Mouse (Mus musculus) forebrain, embryonic 16.5 days (tissue): ENCODE results near the gene Cemip. TPM values are rescaled to one million over a fixed set of nuclear protein-coding genes. Genes with fewer than 3 reads are reported as not detected.

Source experiments
- ATAC-seq: fragments of 200-750 bp; cut with Nextera tagmentation; 2 replicates; pipeline ENCODE4 v1.8.0; 2017; ENCODE audit warnings: mild to moderate bottlenecking, moderate library complexity
- H3K27ac ChIP-seq: fragments of 300-500 bp; sonication (generic); 2 replicates; pipeline ENCODE4 v1.5.1; 2014; ENCODE audit warnings: low read length, control low read depth
- H3K27me3 ChIP-seq: fragments of 300-500 bp; sonication (generic); replicated peaks from 2 replicates; pipeline ENCODE4 v1.6.1; 2014; ENCODE audit warnings: low read length; ENCODE audit not compliant: control insufficient read depth, insufficient read depth
- H3K36me3 ChIP-seq: fragments of 300-500 bp; sonication (generic); 2 replicates; pipeline ENCODE4 v1.6.1; 2014; ENCODE audit not compliant: control insufficient read depth, insufficient read depth
- H3K4me1 ChIP-seq: fragments of 300-500 bp; sonication (generic); replicated peaks from 2 replicates; pipeline ENCODE4 v1.6.1; 2014; ENCODE audit warnings: low read length; ENCODE audit not compliant: control insufficient read depth, insufficient read depth
- H3K4me2 ChIP-seq: fragments of 300-500 bp; sonication (generic); 2 replicates; pipeline ENCODE4 v1.6.1; 2014; ENCODE audit warnings: mild to moderate bottlenecking, low read length, control low read depth
- H3K4me3 ChIP-seq: fragments of 300-500 bp; sonication (generic); replicated peaks from 2 replicates; pipeline ENCODE4 v1.5.1; 2014; ENCODE audit warnings: mild to moderate bottlenecking, low read length, control low read depth
- H3K9ac ChIP-seq: fragments of 300-500 bp; sonication (generic); replicated peaks from 2 replicates; pipeline ENCODE4 v1.6.1; 2014; ENCODE audit warnings: low read depth, low read length, control low read depth
- H3K9me3 ChIP-seq: fragments of 300-500 bp; sonication (generic); 2 replicates; pipeline ENCODE4 v1.6.1; 2016; ENCODE audit warnings: low read length; ENCODE audit not compliant: control insufficient read depth
- WGBS: fragments of 180-500 bp; shearing (Covaris S2); extraction: QIAGEN DNeasy Blood & Tissue Kit; methylation state at CpG from one replicate; pipeline ENCODE4 v1.1.7; 2014; 5-methylcytosine and 5-hydroxymethylcytosine counted together
- polyA plus RNA-seq: library from polyadenylated mRNA; unstranded; fragments of >200 nt; fragmentation: Nextera tagmentation; extraction: Ambion mirVana; gene quantifications from 2 replicates; pipeline ENCODE4 v1.2.1, GENCODE M21; 2015

The Cemip gene
- polyA plus RNA-seq, 1 experiment from 2014 or later, result 0.60 TPM

- 22% methylated on average over 3 of the region's 3 CpGs for WGBS
- H3K27ac ChIP-seq, result no peak overlapping the region
- H3K4me3 ChIP-seq, result no peak overlapping the region
- H3K4me2 ChIP-seq, result no peak overlapping the region
- peak; percentile 72 for ATAC-seq
- H3K9ac ChIP-seq, result no peak overlapping the region
- no peaks in the 10 kb centered on the region for H3K27me3 ChIP-seq
- no peaks in the 10 kb centered on the region for H3K9me3 ChIP-seq
- H3K4me1 ChIP-seq, result no peaks in the 10 kb centered on the region
- no peaks in the 10 kb centered on the region for H3K36me3 ChIP-seq
These were observed 164.7 kb downstream of the Cemip start for GRCm38 (mm10) chr7:83921637-83922036.

GRCm38 (mm10) chr7:83920241-83920640 is 166.1 kb downstream of the Cemip start:
- ATAC-seq, result no peak
- Histone ChIP-seq H3K4me2 (no peak overlapping the region), H3K27ac (no peak overlapping the region), H3K9me3 (no peaks in the 10 kb centered on the region), H3K27me3 (no peaks in the 10 kb centered on the region), H3K4me3 (no peak overlapping the region), H3K36me3 (no peaks in the 10 kb centered on the region), H3K9ac (no peak overlapping the region), H3K4me1 (no peaks in the 10 kb centered on the region)
- 72% methylated on average over 4 of the region's 4 CpGs for WGBS

- WGBS, result 0% methylated on average over 3 of the region's 3 CpGs
- ATAC-seq, result peak; percentile 77; the same call in 1 of the 2 replicates
These were observed 171.7 kb downstream of the Cemip start for GRCm38 (mm10) chr7:83914566-83914965.

DNA sequence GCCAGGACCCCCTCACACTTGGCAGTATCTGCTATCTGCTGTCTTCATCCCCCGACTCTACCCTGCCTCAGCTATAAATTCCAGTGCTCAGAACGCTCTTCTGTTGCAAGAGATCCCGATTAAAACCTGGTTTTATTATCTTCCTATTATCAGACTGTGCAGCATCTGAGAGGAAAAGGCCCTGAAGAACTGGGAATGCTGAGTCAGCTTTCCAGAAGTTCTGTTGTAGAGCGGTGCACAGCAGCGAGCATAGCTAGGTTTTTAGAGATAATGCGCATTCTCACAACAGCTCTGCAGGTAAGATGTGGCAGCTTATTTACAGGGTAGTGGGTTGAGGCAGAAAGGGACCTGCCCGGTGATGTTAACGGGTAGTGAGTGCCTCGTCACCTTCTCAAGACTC is 172.3 kb downstream of the Cemip start:
- ATAC-seq, result no peak
- no peak overlapping the region for H3K27ac ChIP-seq
- H3K9ac ChIP-seq, result no peak overlapping the region
- H3K9me3 ChIP-seq, result no peaks in the 10 kb centered on the region
- no peaks in the 10 kb centered on the region for H3K4me1 ChIP-seq
- no peaks in the 10 kb centered on the region for H3K36me3 ChIP-seq
- H3K27me3 ChIP-seq, result no peaks in the 10 kb centered on the region
- WGBS, result 78% methylated on average over 9 of the region's 9 CpGs
- no peak overlapping the region for H3K4me3 ChIP-seq
- H3K4me2 ChIP-seq, result no peak overlapping the region

More at GRCm38 (mm10) chr7:83914566-83914965, 171.7 kb downstream of the Cemip start:
- no peaks in the 10 kb centered on the region for H3K36me3 ChIP-seq
- H3K4me1 ChIP-seq, result no peaks in the 10 kb centered on the region
- no peaks in the 10 kb centered on the region for H3K27me3 ChIP-seq
- no peak overlapping the region for H3K4me3 ChIP-seq
- H3K27ac ChIP-seq, result no peak overlapping the region
- H3K4me2 ChIP-seq, result no peak overlapping the region
- no peaks in the 10 kb centered on the region for H3K9me3 ChIP-seq
- no peak overlapping the region for H3K9ac ChIP-seq

DNA sequence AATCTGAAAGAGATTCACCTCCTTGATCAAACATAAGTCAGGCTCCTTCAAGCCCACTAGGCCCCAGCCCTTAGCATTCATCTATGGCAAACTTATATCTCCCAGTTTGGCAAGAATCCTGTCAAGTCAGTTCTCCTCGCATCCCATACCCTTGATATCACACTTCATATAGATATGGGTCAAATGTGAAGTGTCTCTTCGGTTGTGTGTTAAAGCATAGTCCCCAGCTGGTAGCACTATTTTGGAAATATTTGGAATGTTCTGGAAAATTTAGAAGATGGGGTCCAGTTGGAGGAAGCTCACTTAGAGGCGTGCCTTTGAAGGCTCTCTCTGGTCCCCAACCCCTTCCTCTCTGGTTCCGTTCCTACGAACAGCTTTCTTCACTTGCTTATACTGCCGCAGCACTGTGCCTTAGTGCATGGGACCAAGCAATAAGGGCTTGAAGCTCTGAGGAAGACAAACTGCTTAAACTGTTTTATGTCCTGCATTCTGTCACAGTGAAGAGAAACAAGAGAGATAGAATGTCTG is 172.8 kb downstream of the Cemip start:
- Histone ChIP-seq H3K4me3 (no peak overlapping the region), H3K36me3 (no peaks in the 10 kb centered on the region), H3K27ac (no peak overlapping the region), H3K4me1 (no peaks in the 10 kb centered on the region), H3K9ac (no peak overlapping the region), H3K9me3 (no peaks in the 10 kb centered on the region), H3K27me3 (no peaks in the 10 kb centered on the region), H3K4me2 (no peak overlapping the region)
- WGBS, result 92% methylated on average over 6 of the region's 6 CpGs
- ATAC-seq, result no peak

DNA sequence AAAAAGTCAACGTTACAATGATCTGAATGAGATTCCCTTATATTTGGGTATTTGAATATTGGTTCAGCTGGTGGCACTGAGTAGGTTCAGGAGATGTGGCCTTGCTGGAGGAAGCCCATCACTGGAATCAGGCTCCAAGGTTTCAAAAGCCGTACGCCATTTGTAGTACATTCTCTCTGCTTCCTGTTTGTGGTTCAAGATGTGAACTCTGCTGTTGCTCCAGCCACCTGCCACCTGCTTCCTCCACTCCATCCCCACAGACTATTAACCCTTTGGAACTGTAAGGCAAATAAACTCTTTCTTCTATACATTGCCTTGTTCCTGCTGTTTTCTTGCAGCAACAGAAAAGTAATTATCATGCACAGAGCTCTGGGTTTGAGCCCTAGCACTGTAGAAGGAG is 174.4 kb downstream of the Cemip start:
- no peak overlapping the region for H3K4me3 ChIP-seq
- H3K36me3 ChIP-seq, result no peaks in the 10 kb centered on the region
- H3K9ac ChIP-seq, result no peak overlapping the region
- no peaks in the 10 kb centered on the region for H3K9me3 ChIP-seq
- no peaks in the 10 kb centered on the region for H3K27me3 ChIP-seq
- WGBS, result 87% methylated on average over 3 of the region's 3 CpGs
- H3K4me1 ChIP-seq, result no peaks in the 10 kb centered on the region
- H3K27ac ChIP-seq, result no peak overlapping the region
- no peak overlapping the region for H3K4me2 ChIP-seq
- ATAC-seq, result no peak

DNA sequence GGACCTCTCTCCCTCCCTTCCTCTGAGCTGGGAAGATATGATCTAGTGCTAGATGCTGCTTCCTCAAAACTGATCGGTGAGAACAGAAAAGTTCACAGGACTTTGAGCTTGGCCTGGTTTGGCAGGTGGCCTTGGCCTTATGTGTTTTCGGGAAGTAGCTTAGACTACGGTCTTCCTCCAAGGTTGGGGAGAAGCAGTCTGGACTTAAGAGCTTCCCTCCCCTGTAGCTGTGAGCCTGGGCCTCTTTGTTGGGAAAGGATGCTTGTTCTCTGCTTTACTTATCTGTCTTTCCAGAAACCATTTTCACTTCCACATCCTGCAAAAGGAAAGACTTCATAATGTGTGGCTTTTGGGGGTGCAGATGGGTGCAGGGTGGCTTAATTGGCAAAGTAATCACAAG is 181.5 kb downstream of the Cemip start:
- WGBS, result 92% methylated on average over 3 of the region's 3 CpGs

DNA sequence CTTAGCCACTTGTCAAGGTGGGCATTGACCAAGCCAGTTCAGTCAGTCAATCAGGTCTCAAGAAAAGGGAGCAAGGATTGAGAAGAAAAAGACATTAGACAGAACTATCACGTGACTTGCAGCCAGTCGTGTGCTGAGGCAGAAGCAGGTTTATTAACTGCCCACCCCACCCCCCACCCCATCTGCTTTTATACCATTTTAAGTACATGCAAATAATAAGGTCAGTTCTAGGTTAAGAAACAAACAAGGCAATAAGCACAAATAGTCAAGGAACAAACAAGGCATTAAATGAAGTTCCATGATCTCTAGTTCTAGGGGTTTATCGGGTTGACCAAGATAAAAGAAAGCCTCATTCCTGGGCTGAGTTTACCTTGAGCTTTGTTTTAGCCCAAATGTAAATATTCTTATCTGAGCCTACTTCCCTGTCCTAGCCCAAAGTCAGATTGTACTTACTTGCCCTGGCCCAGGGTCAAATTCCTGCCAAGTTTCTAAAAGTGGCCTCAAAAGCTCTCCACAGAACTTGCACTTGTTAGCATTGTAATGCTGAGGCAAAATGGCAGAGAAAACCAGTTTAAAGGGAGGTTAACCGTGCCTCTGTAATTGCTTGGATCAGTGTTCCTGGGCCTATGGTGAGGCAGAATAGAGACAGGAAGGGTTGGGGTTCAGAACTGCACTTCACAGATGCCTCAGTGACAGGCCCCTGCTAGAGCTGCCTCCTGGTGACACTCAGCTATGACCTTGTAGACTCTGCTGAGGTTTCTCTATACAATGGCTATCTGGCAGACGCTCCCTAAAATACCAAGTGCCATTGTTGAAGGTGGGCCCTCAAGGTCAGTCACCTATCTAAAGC is 183.8 kb downstream of the Cemip start:
- no peak overlapping the region for H3K9ac ChIP-seq
- H3K4me3 ChIP-seq, result no peak overlapping the region
- H3K27ac ChIP-seq, result no peak overlapping the region
- H3K36me3 ChIP-seq, result peaks cover 7% of the 10 kb centered on the region; the same call in 1 of the 2 replicates
- 75% methylated on average over 5 of the region's 5 CpGs for whole genome bisulfite sequencing
- no peaks in the 10 kb centered on the region for H3K9me3 ChIP-seq
- H3K4me1 ChIP-seq, result no peaks in the 10 kb centered on the region
- no peak for ATAC-seq
- no peaks in the 10 kb centered on the region for H3K27me3 ChIP-seq
- H3K4me2 ChIP-seq, result no peak overlapping the region

More for the DNA sequence above, 181.5 kb downstream of the Cemip start:
- Histone ChIP-seq H3K9ac (no peak overlapping the region), H3K36me3 (no peaks in the 10 kb centered on the region), H3K27me3 (no peaks in the 10 kb centered on the region), H3K4me2 (no peak overlapping the region), H3K27ac (no peak overlapping the region), H3K4me3 (no peak overlapping the region), H3K4me1 (no peaks in the 10 kb centered on the region), H3K9me3 (no peaks in the 10 kb centered on the region)
- ATAC-seq, result no peak

DNA sequence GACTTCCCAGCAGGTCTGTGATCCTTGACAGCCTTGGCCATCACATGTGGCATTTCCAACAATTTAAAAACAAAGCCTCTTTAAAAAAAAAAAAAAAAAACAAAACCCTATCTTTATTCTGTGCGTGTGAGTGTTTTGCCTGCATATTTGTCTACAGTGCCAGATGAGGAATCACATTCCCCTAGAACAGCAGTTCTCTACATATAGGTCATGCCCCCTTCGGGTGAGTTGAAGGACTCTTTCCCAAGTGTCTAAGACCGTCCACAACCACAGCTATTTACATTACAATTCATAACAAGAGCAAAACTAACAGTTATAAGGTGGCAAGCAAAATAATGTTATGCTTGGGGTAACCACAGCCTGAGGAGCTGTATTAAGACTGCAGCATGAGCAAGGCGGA is 184.9 kb downstream of the Cemip start:
- H3K36me3 ChIP-seq, result peaks cover 7% of the 10 kb centered on the region; the same call in 1 of the 2 replicates
- no peaks in the 10 kb centered on the region for H3K9me3 ChIP-seq
- no peak for ATAC-seq
- H3K27ac ChIP-seq, result no peak overlapping the region
- H3K9ac ChIP-seq, result no peak overlapping the region
- H3K4me2 ChIP-seq, result no peak overlapping the region
- no peaks in the 10 kb centered on the region for H3K4me1 ChIP-seq
- H3K4me3 ChIP-seq, result no peak overlapping the region
- 82% methylated on average over 4 of the region's 4 CpGs for WGBS
- no peaks in the 10 kb centered on the region for H3K27me3 ChIP-seq
